Mouse (Mus musculus): ENCODE measurements around the gene D17Wsu92e.
A peak's percentile ranks its signal among the peaks of the same experiment; 100 is the strongest.

Gene D17Wsu92e

GRCm38 (mm10) chr17:27748123-27748522 lies 72.3 kb downstream of the D17Wsu92e start:
- DNase-seq (ENCODE audit: low spot score), result no peak

GRCm38 (mm10) chr17:27746446-27746845 lies 74.0 kb downstream of the D17Wsu92e start:
- DNase-seq (ENCODE audit: low spot score), result no peak

- DNase-seq (ENCODE audit: low spot score), result no peak
Measured at GRCm38 (mm10) chr17:27740961-27741360, 79.5 kb downstream of the D17Wsu92e start.

- no peak for DNase-seq (ENCODE audit: low spot score)
Measured at GRCm38 (mm10) chr17:27734344-27735073, 85.9 kb downstream of the D17Wsu92e start.

GRCm38 (mm10) chr17:27732694-27733093 lies 87.8 kb downstream of the D17Wsu92e start:
- no peak for DNase-seq (ENCODE audit: low spot score)

GRCm38 (mm10) chr17:27732152-27732551 lies 88.3 kb downstream of the D17Wsu92e start:
- DNase-seq (ENCODE audit: low spot score), result no peak

GRCm38 (mm10) chr17:27728770-27729169 lies 91.7 kb downstream of the D17Wsu92e start, which contains the start of gene Spdef:
Spdef (minus strand) TSS chr17:27728955.
- DNase-seq (ENCODE audit: low spot score), result no peak

GRCm38 (mm10) chr17:27726527-27726926 lies 93.9 kb downstream of the D17Wsu92e start:
- DNase-seq (ENCODE audit: low spot score), result no peak

GRCm38 (mm10) chr17:27725412-27725811 lies 95.0 kb downstream of the D17Wsu92e start:
- no peak for DNase-seq (ENCODE audit: low spot score)

GRCm38 (mm10) chr17:27725011-27725410 lies 95.4 kb downstream of the D17Wsu92e start:
- no peak for DNase-seq (ENCODE audit: low spot score)

GRCm38 (mm10) chr17:27724327-27724726 lies 96.1 kb downstream of the D17Wsu92e start:
- no peak for DNase-seq (ENCODE audit: low spot score)

- no peak for DNase-seq (ENCODE audit: low spot score)
Measured at GRCm38 (mm10) chr17:27721125-27721664, 99.3 kb downstream of the D17Wsu92e start.

GRCm38 (mm10) chr17:27720326-27720725 lies 100.1 kb downstream of the D17Wsu92e start:
- DNase-seq (ENCODE audit: low spot score), result no peak

GRCm38 (mm10) chr17:27719663-27720062 lies 100.8 kb downstream of the D17Wsu92e start:
- no peak for DNase-seq (ENCODE audit: low spot score)

GRCm38 (mm10) chr17:27718250-27718649 lies 102.2 kb downstream of the D17Wsu92e start:
- DNase-seq (ENCODE audit: low spot score), result no peak

GRCm38 (mm10) chr17:27716804-27717203 lies 103.6 kb downstream of the D17Wsu92e start:
- DNase-seq (ENCODE audit: low spot score), result no peak

- no peak for DNase-seq (ENCODE audit: low spot score)
Measured at GRCm38 (mm10) chr17:27712832-27713231, 107.6 kb downstream of the D17Wsu92e start.

- no peak for DNase-seq (ENCODE audit: low spot score)
Measured at GRCm38 (mm10) chr17:27709650-27710049, 110.8 kb downstream of the D17Wsu92e start.

GRCm38 (mm10) chr17:27707954-27708661 lies 112.3 kb downstream of the D17Wsu92e start:
- peak; percentile 37 for DNase-seq (ENCODE audit: low spot score)

- DNase-seq (ENCODE audit: low spot score), result no peak
Measured at GRCm38 (mm10) chr17:27705661-27706060, 114.8 kb downstream of the D17Wsu92e start.

- DNase-seq (ENCODE audit: low spot score), result peak; percentile 23
Measured at GRCm38 (mm10) chr17:27703961-27704621, 116.4 kb downstream of the D17Wsu92e start.

- DNase-seq (ENCODE audit: low spot score), result peak; percentile 20
Measured at GRCm38 (mm10) chr17:27702518-27702917, 117.9 kb downstream of the D17Wsu92e start.
